Mouse (Mus musculus) kidney, postnatal 10 days (tissue): ENCODE measurements around the gene Pmepa1.

Experiments
- DNase-seq: peaks from one replicate; pipeline ENCODE4 v3.0.0; 2021; ENCODE audit warnings: mixed read lengths

The Pmepa1 gene

DNA sequence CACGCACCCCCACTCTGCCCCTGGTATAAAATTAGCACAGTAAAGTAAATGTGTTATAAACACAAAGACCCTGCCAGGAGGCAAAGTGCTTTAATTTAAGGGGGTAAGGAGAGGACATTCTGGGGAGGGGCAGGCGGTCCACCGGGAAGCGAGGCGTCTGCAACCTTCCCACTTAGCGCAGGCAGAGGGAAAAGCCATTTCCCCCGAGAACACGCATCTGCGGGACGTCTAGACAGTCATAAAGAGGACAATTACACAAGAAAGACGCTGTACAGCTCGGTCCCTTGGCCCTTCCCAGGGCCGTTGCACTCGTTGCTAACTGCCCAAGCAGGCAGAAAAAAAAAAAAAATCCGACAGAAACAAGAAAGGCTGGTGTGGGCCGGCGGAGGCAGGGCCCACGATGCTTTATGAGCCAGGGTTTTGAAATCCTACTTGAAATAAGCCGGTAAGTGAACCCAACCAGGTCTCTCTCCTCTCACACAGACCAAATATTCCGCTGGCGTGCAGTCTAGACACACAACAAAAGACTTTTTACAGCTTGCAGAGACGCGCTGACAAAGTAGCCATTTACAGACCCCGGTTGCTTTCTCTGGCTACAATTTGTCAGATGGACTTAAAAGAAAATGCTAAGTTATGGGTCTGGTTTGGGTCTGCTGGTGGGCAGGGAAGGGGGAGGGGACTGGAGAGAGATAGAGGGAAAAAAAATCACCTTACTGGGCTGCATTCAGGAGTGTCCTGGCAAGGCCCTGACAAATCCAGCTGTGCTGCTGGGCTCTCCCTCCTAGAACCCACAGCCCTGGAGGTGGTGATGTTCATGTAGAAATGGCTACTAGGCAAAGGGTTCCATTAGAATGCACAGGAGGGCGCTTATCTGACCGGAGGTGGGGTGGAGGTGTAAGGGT, 22.3 kb downstream of the Pmepa1 start:
- DNase-seq = peak; percentile 69

DNA sequence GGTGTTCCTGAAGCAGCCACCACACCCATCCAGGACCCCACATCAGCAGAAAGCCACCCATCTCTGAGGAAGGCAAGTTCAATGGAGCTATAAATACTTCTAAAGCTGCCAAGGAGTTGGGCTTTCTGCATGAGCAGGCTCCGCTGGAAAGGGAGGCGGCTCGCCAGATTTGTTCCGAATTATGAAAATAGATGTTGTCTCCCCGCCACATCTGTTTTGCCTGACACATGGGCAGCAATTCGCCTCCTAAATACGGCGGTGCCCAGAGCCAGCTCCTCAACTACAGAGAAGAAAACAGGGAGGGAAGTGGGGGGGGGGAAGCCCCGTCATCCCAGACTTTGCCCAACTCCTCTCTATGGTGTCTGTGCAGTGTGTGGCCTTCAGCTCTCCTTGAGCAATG, 24.7 kb downstream of the Pmepa1 start:
- DNase-seq = peak; percentile 60

DNA sequence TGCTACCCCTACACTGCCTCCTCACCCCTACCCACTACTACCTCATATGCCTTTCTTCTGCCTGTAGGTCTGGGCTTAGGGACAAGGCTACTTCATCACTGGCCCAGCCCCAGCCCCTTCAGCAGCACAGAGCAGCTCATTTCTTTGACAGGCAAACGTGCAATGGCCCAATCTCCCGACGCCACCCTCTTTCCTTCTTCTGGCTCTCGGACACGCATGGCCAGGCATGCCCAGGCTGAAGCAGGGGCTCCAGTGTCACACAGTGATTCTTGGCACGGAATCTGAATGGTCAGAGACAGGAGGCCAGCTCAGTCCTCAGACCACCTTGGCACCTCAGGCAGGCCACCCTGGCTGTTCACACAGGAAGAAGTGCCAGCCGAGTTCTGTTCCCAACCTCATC, 25.2 kb downstream of the Pmepa1 start:
- DNase-seq = peak; percentile 58

DNA sequence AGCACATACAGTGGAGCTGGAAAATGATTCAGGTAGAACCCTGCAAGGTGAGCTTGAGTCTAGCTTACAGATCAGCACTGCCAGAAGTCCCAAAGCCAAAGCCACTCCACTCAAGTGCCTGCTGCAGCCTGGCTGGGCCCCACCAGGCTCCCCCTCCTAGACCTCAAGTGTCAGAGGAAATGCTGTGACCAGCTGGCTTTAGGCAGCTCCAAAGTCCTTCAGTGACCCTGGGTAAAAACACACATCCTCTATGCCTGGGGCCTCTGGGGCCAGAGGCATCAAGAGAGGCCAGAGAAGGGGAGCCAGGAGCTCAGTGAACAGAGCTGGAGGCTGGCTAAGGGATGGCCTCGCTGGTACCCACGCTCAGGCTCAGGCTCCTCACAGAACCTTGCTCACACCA, 25.9 kb downstream of the Pmepa1 start:
- peak; percentile 55 for DNase-seq

DNA sequence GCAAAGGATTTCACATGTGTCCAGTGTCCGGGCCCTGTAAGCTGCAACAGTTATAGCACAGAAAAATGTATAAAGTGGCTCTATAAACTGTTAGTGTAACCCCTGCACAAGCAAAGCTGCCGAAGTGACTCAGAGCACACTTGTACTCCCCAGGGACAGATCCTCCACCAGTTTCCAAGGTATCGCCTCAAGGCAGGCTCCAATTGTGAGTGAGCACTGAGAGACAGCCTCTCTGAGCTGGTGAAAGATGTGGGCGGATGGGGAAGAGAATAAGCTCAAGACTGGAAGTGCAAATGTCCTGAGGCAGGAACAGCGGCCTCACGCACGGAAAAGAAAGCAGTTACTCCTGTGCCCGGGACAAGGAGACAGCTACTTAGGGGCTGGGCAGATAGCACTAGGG, 26.4 kb downstream of the Pmepa1 start:
- no peak for DNase-seq

DNA sequence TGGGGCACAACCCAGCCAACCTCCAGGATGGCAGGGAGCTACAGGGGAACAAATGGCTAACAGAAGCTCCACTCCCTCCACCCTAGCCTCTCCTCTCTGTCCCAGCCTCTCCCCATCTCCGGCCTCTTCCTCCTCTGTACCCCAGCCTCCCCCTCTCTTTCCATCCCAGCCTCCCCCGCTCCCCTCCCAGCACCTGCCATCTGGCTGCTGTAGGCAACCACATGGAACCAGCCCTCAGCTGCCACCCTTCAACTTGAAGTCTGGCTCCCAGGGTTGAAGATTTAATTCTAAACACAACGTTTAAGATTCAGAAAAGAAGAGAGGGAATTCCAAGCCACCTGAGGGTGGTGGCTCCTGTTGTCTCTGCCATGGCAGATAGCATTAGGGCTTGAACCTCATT, 26.9 kb downstream of the Pmepa1 start:
- no peak for DNase-seq

DNA sequence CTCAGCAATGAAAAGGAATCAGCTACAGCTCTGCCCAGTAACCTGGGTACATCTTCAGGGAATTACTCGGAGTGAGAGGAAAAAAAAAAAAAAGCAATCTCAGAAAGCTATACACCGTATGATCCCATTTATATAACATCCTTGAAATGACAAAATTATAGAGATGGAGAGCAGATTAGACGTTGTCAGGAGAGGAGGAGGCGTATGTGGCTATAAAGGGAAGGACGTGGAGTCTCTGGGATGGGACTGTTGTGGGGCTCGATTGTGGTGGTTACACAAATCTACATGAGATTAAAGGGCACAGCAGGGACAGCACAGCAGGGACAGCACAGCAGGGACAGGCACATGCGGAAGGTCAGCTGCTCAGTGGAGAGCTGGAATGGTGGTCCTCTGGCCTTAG, 27.5 kb downstream of the Pmepa1 start:
- no peak for DNase-seq

DNA sequence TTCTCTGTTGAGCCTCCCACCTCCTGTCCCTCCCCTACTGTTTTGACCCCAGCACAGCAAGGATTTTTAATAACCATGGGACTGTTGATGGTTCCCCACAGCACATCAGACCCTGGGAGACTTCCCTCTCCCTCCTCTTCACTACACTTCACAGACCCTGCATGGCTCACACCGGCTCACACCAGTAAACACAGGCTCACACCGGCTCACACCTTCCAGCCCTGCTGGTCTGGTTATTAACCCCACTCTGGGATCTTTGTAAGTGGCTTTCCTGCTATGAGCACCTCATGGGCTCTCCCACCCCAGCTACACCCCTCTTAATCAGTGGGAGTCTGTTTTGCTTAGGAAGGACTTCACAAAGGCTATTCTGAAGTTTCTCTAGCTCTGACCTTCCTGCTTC, 28.4 kb downstream of the Pmepa1 start:
- peak; percentile 75 for DNase-seq

DNA sequence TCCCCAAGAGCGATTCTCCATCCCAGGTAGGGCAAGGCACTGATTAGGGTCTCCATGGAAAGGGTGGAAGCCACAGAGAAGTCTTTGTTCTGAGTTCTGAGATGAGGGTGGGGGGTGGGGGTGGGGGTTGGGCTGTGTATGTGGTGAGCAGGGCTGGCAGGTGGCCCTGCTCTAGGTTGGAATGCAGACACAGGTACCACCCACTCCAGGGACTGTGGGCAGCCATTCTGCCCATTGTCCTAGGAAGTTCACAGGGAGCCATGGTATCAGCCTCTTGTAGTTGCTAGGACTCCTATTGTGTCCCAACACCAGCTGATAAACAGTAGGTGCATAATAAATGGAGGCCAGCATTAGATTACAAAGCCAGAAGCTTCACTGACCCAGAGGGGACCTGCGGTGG, 29.1 kb downstream of the Pmepa1 start:
- no peak for DNase-seq

DNA sequence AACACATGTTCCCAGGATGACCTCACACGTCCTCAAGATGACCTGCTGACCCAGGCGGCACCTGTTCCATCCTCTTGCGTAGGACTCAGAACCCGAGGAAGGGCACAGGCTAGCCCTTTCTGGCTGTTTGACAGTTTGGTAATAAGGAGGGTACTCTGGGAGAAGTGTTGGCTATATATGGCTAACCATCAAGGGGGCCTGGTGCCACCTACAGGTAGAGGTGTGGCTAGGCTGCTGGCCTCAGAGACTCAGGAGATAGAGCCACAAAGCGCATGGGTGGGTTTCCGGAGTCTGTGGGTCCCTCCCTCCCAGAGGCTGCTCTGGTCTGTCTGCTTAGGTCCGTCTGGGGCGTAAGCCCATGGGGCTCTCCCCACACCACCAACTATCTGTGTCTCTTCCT, 29.6 kb downstream of the Pmepa1 start:
- no peak for DNase-seq

DNA sequence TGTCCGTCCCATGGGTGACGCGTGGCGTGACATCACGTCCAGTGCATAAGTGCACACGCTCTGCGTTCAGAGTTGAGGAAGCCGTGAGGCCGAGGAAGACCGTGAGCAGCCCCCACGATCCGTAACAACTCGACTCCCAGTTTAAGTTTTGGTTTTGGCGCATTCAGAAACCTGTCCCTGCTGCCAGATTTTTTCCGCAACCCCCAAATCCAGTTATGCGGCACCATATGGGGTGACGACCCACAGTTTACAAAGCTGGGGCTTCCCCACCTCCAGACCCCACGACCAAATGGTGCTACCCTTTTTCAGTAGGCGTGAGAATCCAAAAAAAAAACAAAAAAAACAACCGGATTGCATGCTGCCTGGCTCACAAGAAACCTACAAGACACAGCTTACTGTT, 31.1 kb downstream of the Pmepa1 start:
- no peak for DNase-seq

DNA sequence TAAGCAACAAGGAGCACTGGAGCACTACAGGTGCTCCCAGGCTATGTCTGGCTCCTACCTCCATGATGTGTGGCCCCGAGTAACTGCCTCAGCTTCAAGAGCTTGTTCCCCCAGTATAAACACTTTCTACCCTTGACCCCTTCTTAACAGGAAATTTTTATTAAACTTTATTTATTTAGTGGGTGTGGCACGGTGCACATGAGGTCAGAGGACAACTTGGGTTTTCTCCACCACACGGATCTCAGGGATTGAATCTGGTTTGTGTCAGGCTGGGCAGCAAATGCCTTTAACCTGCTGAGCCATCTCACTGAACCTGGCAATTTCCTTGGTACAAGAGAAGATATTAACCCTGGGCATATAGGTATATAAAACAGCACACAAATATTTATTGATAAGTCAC, 32.2 kb downstream of the Pmepa1 start:
- DNase-seq = no peak

DNA sequence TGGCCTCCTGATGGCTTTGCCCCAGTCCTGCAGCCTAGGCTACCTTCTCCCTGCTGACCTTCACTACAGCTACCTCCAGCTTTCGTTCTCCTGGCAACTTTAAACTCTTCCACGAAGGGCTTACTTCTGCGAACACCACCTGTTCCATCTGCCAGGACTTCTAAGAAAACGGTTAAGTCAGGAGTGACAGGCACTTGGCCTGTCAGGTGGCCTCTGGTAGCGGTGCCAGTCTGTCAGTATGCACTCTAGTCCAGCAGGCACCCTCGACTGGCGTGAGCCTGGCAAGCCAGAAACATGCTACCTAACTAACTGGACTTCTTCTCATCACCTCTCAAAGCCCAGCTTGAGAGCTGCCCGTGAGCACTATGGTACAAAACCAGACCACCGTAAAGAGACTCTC, 32.7 kb downstream of the Pmepa1 start:
- no peak for DNase-seq

DNA sequence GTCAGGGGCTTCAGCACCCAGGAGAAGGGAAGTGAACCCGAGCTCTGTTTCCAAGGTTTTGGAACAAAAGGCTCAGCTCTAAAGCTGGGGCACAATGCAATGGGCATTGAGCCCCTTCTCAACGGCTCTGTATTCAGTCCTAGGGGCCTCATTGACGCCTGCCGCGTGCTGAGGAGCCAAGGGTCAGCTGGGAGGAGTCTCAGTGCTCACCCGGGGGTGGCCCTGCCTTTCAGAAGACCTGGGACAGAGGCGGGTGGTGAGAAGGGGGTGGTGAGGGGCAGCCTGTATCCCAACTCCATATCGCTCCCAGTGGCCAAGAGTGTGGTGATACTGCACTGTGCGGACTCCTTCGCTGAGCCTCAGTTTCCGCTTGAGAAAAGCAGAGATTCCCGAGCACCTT, 33.5 kb downstream of the Pmepa1 start:
- no peak for DNase-seq

DNA sequence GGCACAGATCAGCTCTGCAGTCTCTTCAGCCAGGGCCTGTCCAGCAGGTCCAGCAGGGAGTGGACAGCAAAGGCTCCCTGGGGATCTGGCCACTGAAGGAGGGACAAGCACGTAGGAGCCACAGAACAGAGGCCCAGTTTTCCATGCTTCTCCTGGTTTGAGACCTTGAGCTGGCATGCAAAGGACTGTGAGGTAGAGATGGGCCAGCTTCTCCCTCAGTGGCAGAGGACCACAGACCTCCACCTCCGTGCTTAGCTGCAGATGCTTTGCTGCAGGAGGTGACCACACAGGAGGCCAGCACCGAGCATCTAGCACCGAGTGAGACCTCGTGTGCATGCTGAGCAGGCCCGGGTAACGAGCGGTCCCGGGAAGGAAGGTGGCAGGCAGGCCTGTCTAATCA, 35.6 kb downstream of the Pmepa1 start:
- no peak for DNase-seq

DNA sequence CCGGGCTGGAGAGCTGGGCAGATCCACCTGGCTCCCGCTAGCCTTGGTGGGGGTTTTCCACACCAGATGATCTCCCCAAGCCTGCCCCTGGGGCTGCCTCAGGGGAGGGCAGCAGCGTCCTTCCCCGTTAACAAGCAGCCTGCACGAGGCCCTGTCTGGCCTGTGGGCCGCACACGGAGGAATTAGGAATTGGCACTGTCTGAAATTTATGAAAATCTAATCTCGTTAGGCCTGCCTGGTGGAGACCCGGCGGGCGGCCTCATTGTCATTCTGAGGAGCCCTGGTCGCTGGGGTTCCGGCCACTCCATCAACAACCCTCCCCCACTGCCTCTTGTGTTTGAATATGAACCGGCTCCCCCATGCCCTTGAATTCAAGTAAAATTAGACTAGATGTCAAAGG, 37.8 kb downstream of the Pmepa1 start:
- no peak for DNase-seq

DNA sequence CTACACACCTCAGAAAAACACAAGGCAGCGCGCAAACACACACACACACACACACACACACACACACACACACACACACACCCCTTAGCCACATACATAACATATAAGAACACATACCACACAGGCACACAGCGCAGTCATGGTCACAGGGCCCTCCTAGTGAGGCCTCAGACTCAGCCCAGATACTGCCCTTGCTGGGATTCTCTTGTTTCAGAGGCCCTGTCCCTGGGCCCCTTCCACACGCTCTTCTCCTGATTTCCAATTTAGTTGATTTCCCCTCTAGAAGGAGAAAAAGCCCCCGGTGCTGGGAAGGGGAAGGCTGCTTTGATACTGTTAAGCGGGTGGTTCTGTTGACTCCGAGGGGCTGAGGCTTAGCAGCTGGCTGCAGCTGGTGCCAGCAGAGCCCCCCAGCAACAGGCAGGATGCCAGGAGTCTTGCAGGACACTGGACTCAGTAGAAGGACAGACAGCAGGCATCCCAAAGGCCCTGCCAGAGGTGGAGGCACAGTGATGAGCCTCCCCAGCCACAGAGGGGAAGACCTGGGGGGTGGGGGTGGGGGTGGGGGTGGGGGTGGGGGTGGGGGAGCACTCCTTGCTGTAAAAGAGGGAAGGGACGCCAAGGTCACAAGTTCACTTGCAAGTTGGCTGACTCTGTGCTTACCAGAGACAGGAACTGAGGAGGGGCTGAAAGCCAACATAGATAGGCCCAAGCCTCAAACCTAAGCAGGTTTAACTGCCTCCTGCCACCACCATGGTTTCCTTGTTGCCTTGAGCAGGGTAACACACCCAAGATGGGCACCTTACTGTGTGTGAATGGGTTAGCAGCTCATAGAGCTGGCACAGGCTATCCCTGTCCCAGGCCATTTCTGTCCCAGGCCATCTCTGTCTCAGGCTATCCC, 40.6 kb downstream of the Pmepa1 start:
- DNase-seq = peak; percentile 83

DNA sequence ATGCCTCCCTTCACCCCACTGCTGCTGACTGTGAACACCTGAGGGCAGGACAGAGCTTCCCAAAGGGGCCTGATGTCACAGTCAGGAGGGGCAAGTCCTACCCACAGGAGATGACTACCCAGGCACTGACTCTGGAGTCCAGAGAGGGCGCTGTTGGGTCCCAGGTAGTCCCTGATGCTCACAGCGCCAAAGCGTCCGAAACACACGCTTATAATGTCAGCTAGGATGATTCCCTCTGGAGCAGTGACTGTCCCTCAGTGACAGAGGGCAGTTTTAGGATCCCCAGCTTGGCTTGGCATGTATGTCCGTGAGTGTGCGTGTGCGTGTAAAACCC, 43.6 kb downstream of the Pmepa1 start:
- peak; percentile 37 for DNase-seq

DNA sequence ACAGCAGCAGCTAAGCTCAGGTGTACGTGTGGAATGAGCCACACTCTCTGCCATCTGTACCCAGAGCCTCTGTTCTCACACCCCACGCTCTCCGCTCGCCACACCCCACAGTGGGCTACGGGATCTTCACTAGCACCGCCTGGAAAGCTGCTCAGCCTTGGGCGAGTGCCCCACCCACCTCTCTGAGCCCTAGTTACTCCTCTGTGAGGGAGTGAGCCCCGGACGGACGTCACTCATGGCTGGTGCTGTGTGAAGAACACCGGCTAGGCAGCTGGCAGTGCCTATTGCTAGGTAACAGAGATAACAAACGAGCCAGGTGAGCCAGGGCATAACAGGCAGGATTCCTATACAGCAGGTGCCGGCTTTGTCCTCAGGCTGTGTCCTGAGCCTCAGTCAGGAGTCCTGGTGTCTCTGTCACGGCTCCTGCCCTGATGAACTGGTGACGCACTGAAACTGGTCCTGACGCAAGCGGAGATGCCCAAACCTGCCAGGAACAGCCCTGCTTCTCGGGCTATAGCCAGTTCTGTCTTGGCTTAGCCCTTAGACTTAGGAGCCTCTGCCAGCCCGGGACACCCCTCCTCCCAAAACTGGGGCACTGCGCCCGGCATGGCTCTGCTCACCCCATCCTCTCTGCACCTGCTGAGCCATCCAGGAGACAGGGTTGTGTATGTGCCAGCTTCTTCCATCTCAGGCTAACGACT, 44.1 kb downstream of the Pmepa1 start:
- DNase-seq = peak; percentile 33

DNA sequence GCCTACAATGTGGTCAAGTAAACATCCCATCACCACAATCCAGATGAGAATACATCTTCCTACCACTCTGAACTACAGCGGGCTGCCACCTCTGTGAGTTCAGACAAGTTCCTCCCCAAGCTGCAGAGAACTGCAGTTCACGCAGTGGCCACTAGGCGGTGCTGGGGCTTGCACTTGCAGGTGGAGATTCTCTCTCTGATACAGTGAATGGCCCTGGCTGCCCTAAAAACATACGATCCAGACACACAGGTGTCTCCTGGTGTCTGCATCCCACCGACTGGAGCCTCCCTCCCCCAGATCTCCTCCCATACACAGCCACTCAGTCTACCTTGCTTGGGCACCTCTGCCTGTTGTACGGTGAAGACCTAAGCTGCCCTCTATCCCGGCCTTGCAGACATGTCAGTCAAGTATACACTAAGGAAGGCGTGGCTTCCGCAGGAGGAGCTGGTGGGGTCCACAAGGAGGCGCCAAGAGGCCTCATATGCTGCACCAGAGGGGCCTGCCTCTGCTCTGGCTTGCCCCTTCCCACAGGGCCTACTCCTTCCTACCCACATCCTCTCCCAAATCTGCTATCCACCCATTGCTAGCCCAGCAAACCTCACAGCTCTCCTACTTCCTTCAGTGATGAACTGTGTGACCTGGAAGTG, 46.6 kb downstream of the Pmepa1 start:
- DNase-seq = peak; percentile 96

DNA sequence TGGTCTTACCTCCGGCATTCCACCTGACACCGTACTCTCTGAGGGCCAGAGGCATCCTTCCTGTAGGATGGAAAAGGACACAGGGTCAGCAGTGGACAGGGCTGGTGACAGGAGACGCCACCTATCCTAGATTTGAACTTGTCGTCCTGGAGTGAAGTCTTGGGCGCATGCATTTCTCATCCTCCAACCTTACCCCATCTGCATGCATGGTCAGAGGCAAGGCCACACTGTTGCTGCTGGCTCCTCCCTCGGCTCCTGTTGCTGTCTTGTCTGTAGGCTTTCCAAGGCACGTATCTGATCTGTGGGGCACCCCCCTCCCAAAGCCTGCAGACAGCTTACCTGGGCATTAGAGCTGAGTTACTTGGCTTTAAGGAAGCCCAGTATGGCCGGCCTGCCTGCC, 47.8 kb downstream of the Pmepa1 start:
- no peak for DNase-seq

DNA sequence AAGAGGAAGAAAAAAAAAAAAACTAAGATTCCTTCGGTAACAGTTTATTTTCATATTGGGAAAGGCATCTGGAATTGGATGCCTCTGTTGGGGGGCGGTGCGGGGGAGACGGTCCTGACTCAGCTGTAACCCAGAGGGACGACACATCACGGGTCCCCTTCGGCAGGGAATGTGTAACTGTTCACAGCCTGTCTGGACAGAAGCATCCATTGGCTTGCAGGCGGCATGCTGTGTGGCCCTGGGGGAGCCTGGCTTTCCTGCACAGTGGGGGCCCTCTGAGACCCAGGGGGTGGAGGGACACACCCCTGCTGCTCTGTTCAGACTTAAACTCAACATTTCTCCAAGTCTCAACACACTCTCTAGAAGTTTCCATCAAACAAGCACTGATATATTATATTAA, 49.5 kb downstream of the Pmepa1 start:
- no peak for DNase-seq

DNA sequence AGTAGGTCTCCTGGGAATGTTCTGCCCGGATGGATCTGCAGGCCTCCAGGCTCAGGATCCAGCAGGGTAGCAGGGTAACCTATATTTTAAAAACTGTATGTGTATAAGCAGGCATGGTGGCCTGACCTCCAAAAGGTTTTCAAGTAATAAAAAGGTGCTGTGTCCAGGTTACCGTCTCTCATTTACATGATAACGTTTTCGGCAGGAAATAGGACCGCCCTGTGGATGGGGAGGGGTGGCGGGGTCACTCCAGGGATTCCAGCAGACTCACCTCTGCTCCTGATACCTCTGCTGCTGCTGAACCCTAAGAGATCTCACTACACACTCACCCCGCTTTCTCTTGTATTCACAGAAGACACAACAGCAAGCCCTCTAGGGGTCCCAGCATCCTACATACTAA, 50.4 kb downstream of the Pmepa1 start:
- no peak for DNase-seq
